Mouse (Mus musculus) olfactory bulb, adult 2 months (tissue): Measurements from ENCODE around the gene Gdf5. TPM values are rescaled to one million over a fixed set of nuclear protein-coding genes. Genes with fewer than 3 reads are reported as not detected.
"Not testable (repeated sequence)": the region's sequence is repeated elsewhere in the genome, so short reads cannot be mapped to it uniquely, and the experiment has no call there.

Experiments
- H3K27ac ChIP-seq: fragments of 200-500 bp; 2 replicates; pipeline ENCODE4 v1.5.1; 2012; ENCODE audit warnings: low read depth, low read length; ENCODE audit not compliant: insufficient read depth
- H3K4me1 ChIP-seq: fragments of 200-500 bp; 2 replicates; pipeline ENCODE4 v1.6.1; 2012; ENCODE audit warnings: low read length; ENCODE audit not compliant: control insufficient read depth, insufficient read depth
- H3K4me3 ChIP-seq: fragments of 200-500 bp; 2 replicates; pipeline ENCODE4 v1.5.1; 2012; ENCODE audit warnings: mild to moderate bottlenecking, low read depth, low read length, moderate library complexity; ENCODE audit not compliant: insufficient read depth
- CTCF ChIP-seq: fragments of 200-500 bp; IDR thresholded peaks from 2 replicates; pipeline ENCODE4 v1.5.1; 2012; ENCODE audit warnings: low read depth, mild to moderate bottlenecking, low read length, moderate library complexity; ENCODE audit not compliant: insufficient read depth
- POLR2A ChIP-seq: fragments of 200-500 bp; IDR thresholded peaks from 2 replicates; pipeline ENCODE4 v1.6.1; 2012; ENCODE audit warnings: mild to moderate bottlenecking, low read depth, low read length, moderate library complexity; ENCODE audit not compliant: insufficient read depth
- WGBS: fragments of 180-500 bp; shearing (Covaris S2); methylation state at CpG from one replicate; pipeline ENCODE4 v1.1.7; 2018; 5-methylcytosine and 5-hydroxymethylcytosine counted together
- polyA plus RNA-seq: library from polyadenylated mRNA; stranded (reverse); fragments of >200 nt; gene quantifications from 2 replicates; pipeline ENCODE4 v1.2.4, GENCODE M21; 2012; ENCODE audit warnings: low replicate concordance; ENCODE audit not compliant: missing spikeins, insufficient read depth, insufficient read length

The Gdf5 gene
- polyA plus RNA-seq, 1 experiment: not detected

DNA sequence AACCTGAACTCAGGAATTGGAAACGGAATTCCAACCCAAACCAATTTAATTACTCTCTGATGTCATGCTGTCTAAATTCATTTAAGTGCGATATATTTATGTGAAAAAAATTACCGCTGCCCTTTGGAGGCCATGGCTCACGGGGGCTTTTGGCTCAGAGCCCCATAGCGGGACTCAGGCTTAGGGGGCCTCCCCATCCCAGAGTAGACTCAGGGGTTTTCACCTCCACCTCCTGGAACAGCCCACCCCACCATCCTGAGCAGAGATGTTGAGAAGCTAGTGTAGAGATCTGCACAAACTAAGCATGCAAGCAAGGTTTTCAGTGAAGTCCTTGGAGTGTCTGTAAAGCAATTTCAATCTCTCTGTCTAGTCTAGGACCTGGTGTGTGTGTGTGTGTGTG, 413 bp upstream of the Gdf5 start:
- H3K4me3 ChIP-seq: no peak overlapping the region
- 47% methylated on average over 5 of the region's 5 CpGs for WGBS
- TF ChIP-seq CTCF (no peak), POLR2A (no peak)

DNA sequence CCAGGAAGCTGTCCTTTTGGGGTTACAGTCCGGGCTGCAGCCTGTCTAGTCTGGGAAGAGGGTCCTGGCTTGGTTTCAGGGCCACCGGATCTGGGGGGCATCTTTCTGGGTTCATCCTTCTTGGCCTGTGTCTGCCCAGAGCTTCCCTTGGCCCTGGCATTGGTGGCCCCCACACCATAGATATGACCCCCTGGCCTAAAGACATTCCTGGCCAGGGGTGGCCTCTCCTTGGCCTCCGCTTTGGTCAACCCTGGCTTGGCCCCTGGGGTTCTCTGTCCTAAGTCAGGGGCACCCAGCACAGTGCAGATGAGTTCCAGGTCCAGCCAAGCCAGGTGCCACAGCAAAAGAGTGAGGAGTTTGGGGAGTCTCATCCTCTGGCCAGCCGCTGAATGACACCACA, 482 bp downstream of the Gdf5 start:
- WGBS: 78% methylated on average over 4 of the region's 4 CpGs
- Histone ChIP-seq H3K4me1 (peaks cover 15% of the 10 kb centered on the region), H3K4me3 (no peak overlapping the region), H3K27ac (no peak overlapping the region)
- TF ChIP-seq POLR2A (no peak), CTCF (no peak)

More for the DNA sequence above, 413 bp upstream of the Gdf5 start:
- Histone ChIP-seq H3K4me1 (peaks cover 20% of the 10 kb centered on the region), H3K27ac (no peak overlapping the region)

DNA sequence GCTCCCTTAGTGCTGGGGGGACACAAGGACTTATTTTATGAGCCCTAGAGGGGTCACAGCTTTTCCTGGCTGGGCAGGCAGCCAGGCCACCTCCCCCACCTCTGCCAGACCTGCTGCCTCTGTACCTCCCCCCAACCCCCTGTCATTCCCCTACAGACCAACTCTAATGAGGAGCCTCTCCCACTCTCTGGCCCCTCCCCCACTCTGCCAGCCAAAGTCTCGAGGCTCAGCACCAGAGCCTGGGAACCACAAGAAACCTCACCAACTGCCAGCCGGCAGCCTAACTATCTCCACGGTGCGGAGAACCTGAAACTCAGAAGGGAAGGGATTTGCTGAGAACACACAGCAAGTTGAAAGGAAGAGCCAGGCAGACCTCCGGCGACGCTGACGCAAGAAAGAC, 1.7 kb downstream of the Gdf5 start:
- H3K27ac ChIP-seq: no peak overlapping the region
- TF ChIP-seq CTCF (no peak), POLR2A (no peak)
- WGBS: 11% methylated on average over 8 of the region's 8 CpGs
- H3K4me3 ChIP-seq: no peak overlapping the region
- H3K4me1 ChIP-seq: peaks cover 10% of the 10 kb centered on the region

DNA sequence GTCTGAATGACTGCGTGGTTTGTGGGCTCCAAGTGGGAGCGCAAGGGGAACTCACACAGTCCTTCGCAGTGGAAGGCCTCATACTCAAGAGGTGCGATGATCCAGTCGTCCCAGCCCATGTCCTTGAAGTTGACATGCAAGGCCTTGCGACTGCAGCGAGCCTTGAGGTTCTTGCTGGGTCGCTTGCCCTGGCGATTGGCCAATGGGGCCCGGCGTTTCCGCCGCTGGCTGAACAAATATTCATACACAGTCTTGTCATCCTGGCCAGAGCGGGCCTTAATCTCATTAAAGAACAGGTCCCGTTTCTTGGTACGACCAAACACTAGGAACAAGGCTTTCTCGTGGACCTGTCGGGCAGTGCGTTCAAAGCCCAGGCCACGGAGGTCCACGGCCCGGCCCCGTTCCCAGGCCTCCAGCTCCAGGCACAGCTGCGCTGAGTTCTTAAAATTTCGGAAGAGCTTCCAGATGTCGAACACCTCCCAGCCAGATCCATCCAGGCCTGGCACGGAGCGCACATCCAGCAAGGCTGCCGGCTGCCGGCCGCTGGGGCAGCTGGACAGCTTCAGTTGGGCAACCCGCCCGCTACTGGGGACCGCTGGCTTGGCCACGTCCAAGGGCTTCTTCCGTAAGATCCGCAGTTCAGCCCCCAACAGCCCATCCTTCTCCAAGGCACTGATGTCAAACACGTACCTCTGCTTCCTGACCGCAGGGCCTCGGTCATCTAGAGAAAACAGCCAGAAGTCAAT, 3.3 kb downstream of the Gdf5 start:
- H3K4me1 ChIP-seq: peaks cover 10% of the 10 kb centered on the region
- TF ChIP-seq POLR2A: no peak
- no peak for TF ChIP-seq CTCF
- WGBS: 89% methylated on average over 40 of the region's 40 CpGs
- no peak overlapping the region for H3K4me3 ChIP-seq
- no peak overlapping the region for H3K27ac ChIP-seq

DNA sequence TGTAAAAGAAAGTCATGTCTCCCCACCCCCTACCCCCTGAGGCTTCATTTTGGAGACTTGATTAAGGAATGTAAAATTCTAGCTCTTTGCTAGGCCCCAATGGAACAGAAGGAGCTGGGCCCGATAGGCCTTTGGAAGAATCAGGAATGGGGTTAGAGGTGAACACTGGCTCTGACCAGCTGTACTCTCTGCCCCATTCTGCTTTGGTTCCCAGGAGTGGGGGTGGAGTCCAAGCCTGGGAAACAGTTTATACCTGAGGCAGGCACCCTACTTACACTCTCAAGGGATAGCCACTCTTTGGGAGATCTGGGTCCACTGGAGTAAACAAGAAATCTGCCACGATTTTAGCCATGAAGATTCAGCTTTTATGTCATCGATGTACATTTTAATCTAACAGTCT, 4.5 kb downstream of the Gdf5 start, which contains the start of gene Gm15557:
Gene Gm15557, plus strand, starts transcription at position 48 of the 400 bp plus-strand sequence.
- TF ChIP-seq CTCF (no peak), POLR2A (no peak)
- Histone ChIP-seq H3K4me1 (peaks cover 10% of the 10 kb centered on the region), H3K27ac (no peak within 1 kb of the TSS), H3K4me3 (no peak within 1 kb of the TSS)
- 91% methylated on average over 3 of the region's 3 CpGs for WGBS

DNA sequence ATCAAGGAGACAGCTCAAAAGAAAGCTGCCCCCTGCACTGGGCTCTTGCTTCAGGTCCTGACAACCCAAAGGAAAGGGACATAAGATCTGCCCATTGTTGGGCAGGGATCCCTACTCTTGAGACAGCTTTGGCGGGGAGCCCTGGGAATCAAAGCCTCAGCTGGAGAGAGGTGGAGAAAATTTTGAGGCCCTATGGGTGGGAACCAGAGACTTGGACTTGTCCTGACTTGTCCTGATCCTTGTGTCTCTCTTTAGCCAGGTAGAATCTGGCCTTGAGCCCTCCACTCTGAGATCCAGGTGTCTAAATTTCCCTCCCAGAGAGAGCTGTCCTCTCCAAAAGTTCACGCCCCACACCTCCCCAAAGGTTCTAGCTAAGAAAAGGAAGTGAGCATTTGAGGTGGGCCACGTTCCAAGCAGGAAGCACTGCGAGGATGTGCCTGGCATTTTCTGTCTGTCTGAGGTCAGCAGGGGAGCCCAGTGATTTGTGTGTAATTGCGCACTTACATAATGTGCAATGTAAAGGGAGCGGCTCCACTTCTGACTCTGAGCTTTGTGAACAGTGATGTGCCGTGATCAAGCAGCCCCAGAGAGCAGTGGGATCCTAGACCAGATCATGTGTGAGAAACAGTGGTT, 5.2 kb downstream of the Gdf5 start:
- Histone ChIP-seq H3K27ac (no peak overlapping the region), H3K4me3 (no peak overlapping the region), H3K4me1 (peaks cover 8% of the 10 kb centered on the region)
- TF ChIP-seq POLR2A (no peak), CTCF (no peak)
- 81% methylated on average over 7 of the region's 7 CpGs for WGBS

DNA sequence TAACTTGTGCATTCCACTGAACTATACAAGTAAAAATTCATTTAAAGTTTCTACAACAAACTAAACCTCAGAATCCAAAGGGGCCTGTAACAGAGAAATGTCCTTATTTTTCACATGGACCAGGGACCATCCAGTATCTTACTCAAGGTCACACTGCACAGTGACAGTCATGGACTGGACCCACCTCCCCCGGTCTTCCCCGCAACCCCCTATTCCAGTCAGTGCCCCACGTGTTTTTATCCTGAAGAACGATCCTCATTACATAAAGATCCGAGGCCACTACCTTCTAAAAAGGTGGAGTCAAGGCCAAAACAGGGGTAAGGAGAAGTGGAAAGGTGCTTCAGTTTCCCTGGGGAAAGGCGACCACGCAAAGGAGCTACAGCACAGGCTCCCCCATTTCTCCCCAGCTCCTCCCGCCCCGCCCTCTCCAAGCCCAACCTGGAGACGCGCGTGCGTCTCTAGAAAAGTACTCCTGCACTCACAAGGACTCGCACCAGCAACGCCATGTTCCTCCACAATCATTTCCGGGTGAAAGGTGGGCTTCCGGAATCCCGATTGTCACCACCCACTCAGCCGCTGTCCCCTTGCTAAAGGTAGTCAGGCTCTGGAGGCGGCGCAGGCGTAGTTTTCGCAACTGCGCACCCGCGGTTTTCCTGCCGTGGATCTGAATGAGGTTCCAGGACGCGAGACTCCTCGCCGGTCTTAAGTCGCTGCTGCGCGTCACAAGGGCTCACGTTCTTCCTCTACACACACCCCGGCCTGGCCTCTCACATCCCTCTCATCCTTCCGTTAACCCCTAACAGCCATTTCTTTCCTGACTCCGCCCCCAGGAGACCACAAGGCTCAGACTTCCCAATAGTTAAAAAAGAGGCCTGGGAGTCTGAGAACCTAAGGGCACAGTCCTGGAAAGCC, 15.4 kb downstream of the Gdf5 start, which contains the start of gene Uqcc1:
Gene Uqcc1, minus strand, starts transcription at position 780 of the 912 bp plus-strand sequence.
- TF ChIP-seq POLR2A (peak; percentile 59), CTCF (no peak)
- H3K4me1 ChIP-seq: peaks cover 4% of the 10 kb centered on the region; the same call in 1 of the 2 replicates
- under 1% methylated on average over 38 of the region's 38 CpGs for WGBS
- peak within 1 kb of the TSS; percentile 50 for H3K27ac ChIP-seq
- peak within 1 kb of the TSS; percentile 60 for H3K4me3 ChIP-seq

DNA sequence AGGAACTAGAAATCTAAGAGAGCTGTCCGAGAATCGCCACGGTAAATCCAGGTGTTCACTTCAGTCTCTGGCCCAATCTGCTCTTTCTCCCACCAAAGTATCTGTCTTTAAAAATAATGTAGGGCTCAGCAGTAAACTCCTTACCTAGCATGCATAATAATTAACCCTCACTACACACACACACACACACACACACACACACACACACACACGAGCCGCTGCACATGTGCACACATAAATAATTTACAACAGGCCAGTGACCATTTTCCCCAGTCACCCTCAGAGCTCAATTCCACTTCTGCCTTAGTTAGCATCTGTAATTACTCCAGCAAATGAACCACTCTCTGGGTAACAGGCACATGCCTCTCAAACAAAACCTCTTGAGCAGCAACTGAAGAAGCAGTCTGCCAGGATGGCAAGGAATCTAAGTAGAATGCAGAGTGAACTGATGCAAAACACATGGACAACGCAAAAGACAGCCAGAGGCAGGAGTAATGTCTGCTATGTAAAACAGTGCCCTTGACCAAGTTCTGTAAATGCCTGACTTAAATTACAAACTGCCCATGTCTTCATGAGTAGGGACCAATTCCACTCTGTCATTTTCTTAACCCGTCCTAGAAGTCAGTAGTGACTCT, 16.3 kb downstream of the Gdf5 start:
- no peak overlapping the region for H3K4me3 ChIP-seq
- TF ChIP-seq CTCF: no peak
- TF ChIP-seq POLR2A: no peak
- WGBS: 62% methylated on average over 7 of the region's 7 CpGs
- peaks cover 4% of the 10 kb centered on the region; the same call in 1 of the 2 replicates for H3K4me1 ChIP-seq
- H3K27ac ChIP-seq: no peak overlapping the region

DNA sequence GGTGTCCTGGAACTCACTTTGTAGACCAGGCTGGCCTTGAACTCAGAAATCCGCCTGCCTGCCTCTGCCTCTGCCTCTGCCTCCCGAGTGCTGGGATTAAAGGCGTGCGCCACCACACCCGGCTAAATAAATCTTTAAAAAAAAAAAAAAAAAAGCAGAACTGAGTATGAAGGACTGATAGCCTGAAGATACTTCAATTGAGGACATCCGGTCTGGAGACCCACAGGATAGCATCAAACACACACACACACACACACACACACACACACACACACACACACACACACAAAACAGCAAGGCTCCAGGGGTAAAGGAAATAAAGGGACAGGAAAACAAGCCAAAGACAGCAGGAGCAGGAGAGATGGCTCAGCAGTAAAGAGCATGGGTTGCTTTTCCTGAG, 20.0 kb downstream of the Gdf5 start:
- not testable (repeated sequence) for H3K27ac ChIP-seq, H3K4me3 ChIP-seq, H3K4me1 ChIP-seq
- 95% methylated on average over 6 of the region's 6 CpGs for WGBS
